ENCODE assay signal across 13 mouse cellular contexts in the genomic region with DNA sequence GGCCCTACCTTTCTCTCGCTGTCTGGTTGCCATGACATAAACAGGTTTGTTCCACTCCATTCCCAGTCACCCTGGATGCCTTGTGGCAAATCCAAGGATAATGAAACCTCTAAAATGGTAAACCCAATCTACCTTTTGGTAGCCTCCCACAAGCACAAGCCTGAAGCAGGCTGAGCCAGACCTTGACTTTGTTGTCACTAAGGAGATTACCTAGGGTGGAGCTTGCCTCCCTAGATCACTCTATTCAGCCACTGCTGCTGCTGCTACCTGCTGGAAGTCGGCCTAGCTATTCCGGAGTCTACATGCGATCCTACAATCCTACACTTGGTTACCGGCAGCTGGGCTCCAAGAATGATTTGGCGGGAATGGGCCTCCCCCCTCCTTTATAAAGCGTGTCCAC.
A peak's percentile ranks its signal among the peaks of the same experiment; 100 is the strongest.
DNase-seq lines count a peak whose midpoint lies in the region; ATAC-seq and TF ChIP-seq lines count a peak whose summit lies in the region.
"Had no signal": no experiment of that assay in that cellular context is flagged by ENCODE, and none has a peak within 500 bp of the region (broad histone marks: within the 10 kb centered on the region; RNA-seq: fewer than 3 reads in every experiment).

No protein-coding gene starts in this region.

- no peak for ATAC-seq in heart, embryonic 11.5 days (replicated peaks; ENCODE audit: insufficient number of reproducible peaks, low FRiP score, low TSS enrichment)
- ATAC-seq in CD4-positive, CD25-positive, alpha-beta regulatory T cell, adult 4 months: no peak

- H3K4me1 ChIP-seq in heart, embryonic 11.5 days (ENCODE audit: control insufficient read depth, insufficient read depth, low read length): no peaks in the 10 kb centered on the region
- peaks cover 13 to 26% of the 10 kb centered on the region in 2 experiments for H3K4me1 ChIP-seq in ES-E14 (ENCODE audit: control insufficient read depth in 2 of 2, insufficient read depth in 2 of 2, low read length in 2 of 2, poor library complexity in 1 of 2)
- H3K4me1 ChIP-seq: embryonic facial prominence, embryonic 10.5 days; embryonic facial prominence, embryonic 12.5 days; forebrain, embryonic 13.5 days; forebrain, embryonic 15.5 days had no signal

- 81% methylated on average over 7 of the region's 7 CpGs for WGBS in heart, embryonic 11.5 days (ENCODE audit: insufficient replicate concordance)

- in situ Hi-C loops in ES-E14 (cut with MboI; ENCODE audit: low sequenced_read_pairs in 2 of 2, unreplicated experiment in 2 of 2): no loop called here

- no peaks in the 10 kb centered on the region for H3K36me3 ChIP-seq in heart, embryonic 11.5 days (ENCODE audit: control insufficient read depth, insufficient read depth, low read length)
- H3K36me3 ChIP-seq in ES-E14 (ENCODE audit: control insufficient read depth, insufficient read depth, low read length, poor library complexity, severe bottlenecking): no peaks in the 10 kb centered on the region
- H3K36me3 ChIP-seq: embryonic facial prominence, embryonic 10.5 days; embryonic facial prominence, embryonic 12.5 days; forebrain, embryonic 15.5 days; G1E had no signal

- no peak overlapping the region for H3K4me3 ChIP-seq in heart, embryonic 11.5 days (ENCODE audit: low read depth, low read length)
- peak overlapping the region in 1 of 2 experiments; percentile 2; a peak in 1 of 4 replicates for H3K4me3 ChIP-seq in ES-E14 (ENCODE audit: insufficient read depth in 1 of 2, low read depth in 1 of 2, low read length in 2 of 2, poor library complexity in 1 of 2, severe bottlenecking in 1 of 2)
- H3K4me3 ChIP-seq: embryonic facial prominence, embryonic 10.5 days; embryonic facial prominence, embryonic 12.5 days; forebrain, embryonic 13.5 days; forebrain, embryonic 15.5 days had no signal

- no peak overlapping the region for H3K27ac ChIP-seq in heart, embryonic 11.5 days (ENCODE audit: low read depth, low read length)
- H3K27ac ChIP-seq in ES-E14 (ENCODE audit: insufficient read depth, low read depth, low read length, poor library complexity, severe bottlenecking): peak overlapping the region; percentile 67; the same call in 1 of the 2 replicates
- H3K27ac ChIP-seq: embryonic facial prominence, embryonic 10.5 days; embryonic facial prominence, embryonic 12.5 days; forebrain, embryonic 13.5 days; forebrain, embryonic 15.5 days had no signal

- no peak overlapping the region for H3K9ac ChIP-seq in heart, embryonic 11.5 days (ENCODE audit: low read depth, low read length)
- no peak overlapping the region; the same call in 1 of the 2 replicates for H3K9ac ChIP-seq in ES-E14 (ENCODE audit: insufficient read depth, low read depth, low read length, poor library complexity, severe bottlenecking)
- H3K9ac ChIP-seq: embryonic facial prominence, embryonic 12.5 days; forebrain, embryonic 13.5 days; forebrain, embryonic 15.5 days; forebrain, postnatal 0 days had no signal

- H3K27me3 ChIP-seq in heart, embryonic 11.5 days (ENCODE audit: control insufficient read depth, insufficient read depth, low read length): no peaks in the 10 kb centered on the region
- H3K27me3 ChIP-seq: embryonic facial prominence, embryonic 12.5 days; forebrain, embryonic 13.5 days; forebrain, embryonic 15.5 days had no signal

- peak; percentile 73 for DNase-seq in heart, adult 11 months
- DNase-seq in right cerebral cortex, postnatal 10 days (ENCODE audit: low spot score in 2 of 2): peak; percentile 14 to 16
- DNase-seq in right cerebral cortex, postnatal 25 days: no peak
- DNase-seq in ES-E14 (ENCODE audit: low read depth, low spot score): no peak
- no peak for DNase-seq in layer of hippocampus, postnatal 10 days (ENCODE audit: low spot score in 2 of 2)

- H3K4me2 ChIP-seq in heart, embryonic 11.5 days: no peak overlapping the region
- H3K4me2 ChIP-seq: embryonic facial prominence, embryonic 12.5 days; forebrain, embryonic 13.5 days; forebrain, embryonic 15.5 days had no signal

- no peaks in the 10 kb centered on the region for H3K9me3 ChIP-seq in heart, embryonic 11.5 days (replicated peaks; ENCODE audit: control insufficient read depth, low read length)
- no peaks in the 10 kb centered on the region for H3K9me3 ChIP-seq in ES-E14 (ENCODE audit: control insufficient read depth, insufficient read depth, low read depth, low read length)
- H3K9me3 ChIP-seq: embryonic facial prominence, embryonic 10.5 days; embryonic facial prominence, embryonic 12.5 days; forebrain, embryonic 13.5 days; forebrain, embryonic 15.5 days; G1E had no signal

TF ChIP-seq in ES-E14, 5 proteins besides CTCF, POLR2A, EP300 and RAD21:
- no peak for TF ChIP-seq ZC3H11A (IDR thresholded peaks at IDR 0.05; ENCODE audit: borderline replicate concordance, low read depth, low read length)
- no peak for TF ChIP-seq HCFC1 (IDR thresholded peaks at IDR 0.05; ENCODE audit: borderline replicate concordance, insufficient read depth, low read length)
- no peak for TF ChIP-seq ZNF384 (IDR thresholded peaks at IDR 0.05; ENCODE audit: low read depth, low read length)
- no peak for TF ChIP-seq MAFK (IDR thresholded peaks at IDR 0.05; ENCODE audit: insufficient read depth, low read depth, low read length)
- no peak for TF ChIP-seq CHD2 (IDR thresholded peaks at IDR 0.05; ENCODE audit: low read depth, low read length)

Comparison
In these comparisons a context has a peak if more than half of its experiments do, and no peak if none do; other contexts are left out.
1. DNase-seq: peak in heart, adult 11 months (single experiment) and right cerebral cortex, postnatal 10 days (2 of 2); none in right cerebral cortex, postnatal 25 days (single experiment), ES-E14 (single experiment) and layer of hippocampus, postnatal 10 days (0 of 2).